Mouse (Mus musculus) olfactory bulb, adult 2 months (tissue): ENCODE results near the gene Gramd4.

Source experiments
- CTCF ChIP-seq: fragments of 200-500 bp; IDR thresholded peaks from 2 replicates; pipeline ENCODE4 v1.5.1; 2012; ENCODE audit warnings: low read depth, mild to moderate bottlenecking, low read length, moderate library complexity; ENCODE audit not compliant: insufficient read depth
- POLR2A ChIP-seq: fragments of 200-500 bp; IDR thresholded peaks from 2 replicates; pipeline ENCODE4 v1.6.1; 2012; ENCODE audit warnings: mild to moderate bottlenecking, low read depth, low read length, moderate library complexity; ENCODE audit not compliant: insufficient read depth

- TF ChIP-seq POLR2A: no peak
- TF ChIP-seq CTCF: no peak
Measured at GRCm38 (mm10) chr15:86079876-86080275, 22.4 kb downstream of the Gramd4 start.
